Mouse (Mus musculus) hindbrain, embryonic 14.5 days (tissue): ENCODE measurements around the gene Acsl5. TPM values are rescaled to one million over a fixed set of nuclear protein-coding genes. Genes with fewer than 3 reads are reported as not detected.

Experiments
- ATAC-seq: fragments of 200-750 bp; cut with Nextera tagmentation; 2 replicates; pipeline ENCODE4 v1.8.0; 2017; ENCODE audit warnings: moderate number of reproducible peaks, mild to moderate bottlenecking, moderate TSS enrichment, moderate library complexity; ENCODE audit not compliant: low FRiP score
- DNase-seq: peaks from one replicate; pipeline ENCODE4 v3.0.0-alpha.2; 2015; ENCODE audit warnings: low spot score
- H3K27ac ChIP-seq: fragments of 300-500 bp; sonication (generic); 2 replicates; pipeline ENCODE4 v1.5.1; 2014; ENCODE audit warnings: mild to moderate bottlenecking, moderate library complexity
- H3K27me3 ChIP-seq: fragments of 300-500 bp; sonication (generic); 2 replicates; pipeline ENCODE4 v1.6.1; 2014; ENCODE audit warnings: mild to moderate bottlenecking, low read length, mixed read lengths; ENCODE audit not compliant: control insufficient read depth, insufficient read depth
- H3K36me3 ChIP-seq: fragments of 300-500 bp; sonication (generic); replicated peaks from 2 replicates; pipeline ENCODE4 v1.6.1; 2014; ENCODE audit not compliant: control insufficient read depth, insufficient read depth
- H3K4me1 ChIP-seq: fragments of 300-500 bp; sonication (generic); replicated peaks from 2 replicates; pipeline ENCODE4 v1.6.1; 2014; ENCODE audit warnings: antibody characterized with exemption, low read length, mixed read lengths; ENCODE audit not compliant: control insufficient read depth, insufficient read depth
- H3K4me2 ChIP-seq: fragments of 300-500 bp; sonication (generic); replicated peaks from 2 replicates; pipeline ENCODE4 v1.6.1; 2014; ENCODE audit warnings: mild to moderate bottlenecking, moderate library complexity
- H3K4me3 ChIP-seq: fragments of 300-500 bp; sonication (generic); replicated peaks from 2 replicates; pipeline ENCODE4 v1.5.1; 2014; ENCODE audit warnings: mild to moderate bottlenecking, low read length
- H3K9ac ChIP-seq: fragments of 300-500 bp; sonication (generic); 2 replicates; pipeline ENCODE4 v1.6.1; 2014
- H3K9me3 ChIP-seq: fragments of 300-500 bp; sonication (generic); 2 replicates; pipeline ENCODE4 v1.6.1; 2016; ENCODE audit warnings: low read length; ENCODE audit not compliant: control insufficient read depth
- WGBS: fragments of 180-500 bp; shearing (Covaris S2); extraction: QIAGEN DNeasy Blood & Tissue Kit; methylation state at CpG from one replicate; pipeline ENCODE4 v1.1.7; 2014; 5-methylcytosine and 5-hydroxymethylcytosine counted together
- polyA plus RNA-seq: library from polyadenylated mRNA; unstranded; fragments of >200 nt; fragmentation: Nextera tagmentation; extraction: Ambion mirVana; gene quantifications from 2 replicates; pipeline ENCODE4 v1.2.1, GENCODE M21; 2014

Gene Acsl5
- polyA plus RNA-seq, 1 experiment from 2014 or later, result 17.3 TPM

GRCm38 (mm10) chr19:55269051-55269450, 17.3 kb downstream of the Acsl5 start:
- Histone ChIP-seq H3K9me3 (no peaks in the 10 kb centered on the region), H3K4me3 (no peak overlapping the region), H3K4me2 (no peak overlapping the region), H3K9ac (no peak overlapping the region), H3K36me3 (no peaks in the 10 kb centered on the region), H3K27me3 (no peaks in the 10 kb centered on the region), H3K4me1 (no peaks in the 10 kb centered on the region), H3K27ac (no peak overlapping the region)
- no peak for ATAC-seq
- no peak for DNase-seq
- 93% methylated on average over 5 of the region's 5 CpGs for WGBS

GRCm38 (mm10) chr19:55271448-55271847, 19.7 kb downstream of the Acsl5 start:
- no peaks in the 10 kb centered on the region for H3K4me1 ChIP-seq
- H3K4me2 ChIP-seq, result no peak overlapping the region
- H3K27ac ChIP-seq, result no peak overlapping the region
- H3K27me3 ChIP-seq, result no peaks in the 10 kb centered on the region
- H3K36me3 ChIP-seq, result no peaks in the 10 kb centered on the region
- DNase-seq (no peak), ATAC-seq (no peak)
- H3K4me3 ChIP-seq, result no peak overlapping the region
- no peaks in the 10 kb centered on the region for H3K9me3 ChIP-seq
- H3K9ac ChIP-seq, result no peak overlapping the region
- WGBS, result 23% methylated on average over 3 of the region's 3 CpGs

GRCm38 (mm10) chr19:55273340-55273739, 21.6 kb downstream of the Acsl5 start:
- H3K9ac ChIP-seq, result no peak overlapping the region
- no peaks in the 10 kb centered on the region for H3K4me1 ChIP-seq
- 90% methylated on average over 6 of the region's 6 CpGs for WGBS
- DNase-seq (no peak), ATAC-seq (no peak)
- no peak overlapping the region for H3K27ac ChIP-seq
- H3K9me3 ChIP-seq, result no peaks in the 10 kb centered on the region
- no peaks in the 10 kb centered on the region for H3K27me3 ChIP-seq
- no peaks in the 10 kb centered on the region for H3K36me3 ChIP-seq
- H3K4me2 ChIP-seq, result no peak overlapping the region
- no peak overlapping the region for H3K4me3 ChIP-seq

- no peaks in the 10 kb centered on the region for H3K4me1 ChIP-seq
- H3K27ac ChIP-seq, result no peak overlapping the region
- no peak overlapping the region for H3K9ac ChIP-seq
- H3K4me2 ChIP-seq, result no peak overlapping the region
- H3K9me3 ChIP-seq, result no peaks in the 10 kb centered on the region
- H3K27me3 ChIP-seq, result no peaks in the 10 kb centered on the region
- 86% methylated on average over 4 of the region's 4 CpGs for WGBS
- H3K4me3 ChIP-seq, result no peak overlapping the region
- DNase-seq (no peak), ATAC-seq (no peak)
- no peaks in the 10 kb centered on the region; the same call in 1 of the 2 replicates for H3K36me3 ChIP-seq
Measured at GRCm38 (mm10) chr19:55276100-55276499, 24.4 kb downstream of the Acsl5 start.

GRCm38 (mm10) chr19:55276770-55277169, 25.0 kb downstream of the Acsl5 start:
- Histone ChIP-seq H3K27me3 (no peaks in the 10 kb centered on the region), H3K36me3 (no peaks in the 10 kb centered on the region; the same call in 1 of the 2 replicates), H3K9me3 (no peaks in the 10 kb centered on the region), H3K4me3 (no peak overlapping the region), H3K9ac (no peak overlapping the region), H3K4me1 (no peaks in the 10 kb centered on the region), H3K27ac (no peak overlapping the region), H3K4me2 (no peak overlapping the region)
- no peak for DNase-seq
- ATAC-seq, result no peak
- WGBS, result 88% methylated on average over 3 of the region's 3 CpGs

GRCm38 (mm10) chr19:55284093-55284492, 32.4 kb downstream of the Acsl5 start:
- ATAC-seq (no peak), DNase-seq (no peak)
- no peak overlapping the region for H3K27ac ChIP-seq
- no peaks in the 10 kb centered on the region for H3K4me1 ChIP-seq
- peaks cover 7% of the 10 kb centered on the region; the same call in 1 of the 2 replicates for H3K36me3 ChIP-seq
- H3K4me2 ChIP-seq, result no peak overlapping the region
- WGBS, result 94% methylated on average over 4 of the region's 4 CpGs
- no peaks in the 10 kb centered on the region for H3K27me3 ChIP-seq
- H3K9me3 ChIP-seq, result no peaks in the 10 kb centered on the region
- no peak overlapping the region for H3K9ac ChIP-seq
- H3K4me3 ChIP-seq, result no peak overlapping the region

- Histone ChIP-seq H3K9ac (no peak overlapping the region), H3K4me3 (no peak overlapping the region), H3K4me2 (no peak overlapping the region), H3K4me1 (no peaks in the 10 kb centered on the region), H3K27me3 (no peaks in the 10 kb centered on the region), H3K36me3 (peaks cover 14% of the 10 kb centered on the region; the same call in 1 of the 2 replicates), H3K27ac (no peak overlapping the region), H3K9me3 (no peaks in the 10 kb centered on the region)
- no peak for ATAC-seq
- no peak for DNase-seq
- WGBS, result 95% methylated on average over 4 of the region's 4 CpGs
Measured at GRCm38 (mm10) chr19:55286034-55286433, 34.3 kb downstream of the Acsl5 start.

GRCm38 (mm10) chr19:55288974-55289373, 37.2 kb downstream of the Acsl5 start:
- DNase-seq (no peak), ATAC-seq (no peak)
- no peaks in the 10 kb centered on the region for H3K27me3 ChIP-seq
- H3K9ac ChIP-seq, result no peak overlapping the region
- no peaks in the 10 kb centered on the region for H3K4me1 ChIP-seq
- H3K27ac ChIP-seq, result no peak overlapping the region
- no peak overlapping the region for H3K4me2 ChIP-seq
- H3K9me3 ChIP-seq, result no peaks in the 10 kb centered on the region
- no peak overlapping the region for H3K4me3 ChIP-seq
- peaks cover 14% of the 10 kb centered on the region; the same call in 1 of the 2 replicates for H3K36me3 ChIP-seq

- no peak for ATAC-seq
- Histone ChIP-seq H3K36me3 (peaks cover 26% of the 10 kb centered on the region; the same call in 1 of the 2 replicates), H3K27me3 (no peaks in the 10 kb centered on the region), H3K4me3 (no peak overlapping the region), H3K9ac (no peak overlapping the region), H3K9me3 (no peaks in the 10 kb centered on the region), H3K27ac (no peak overlapping the region), H3K4me1 (no peaks in the 10 kb centered on the region), H3K4me2 (no peak overlapping the region)
- 91% methylated on average over 2 of the region's 2 CpGs for WGBS
- DNase-seq, result no peak
Measured at GRCm38 (mm10) chr19:55290621-55291270, 39.0 kb downstream of the Acsl5 start.
